Mouse (Mus musculus) myocyte (in vitro differentiated cells): ENCODE measurements around the gene Tanc1. TPM values are rescaled to one million over a fixed set of nuclear protein-coding genes. Genes with fewer than 3 reads are reported as not detected.

Experiments used
- H3K27me3 ChIP-seq: one replicate; pipeline ENCODE4 v1.6.1; 2011; ENCODE audit not compliant: control insufficient read depth, insufficient read depth, insufficient read length
- H3K36me3 ChIP-seq: one replicate; pipeline ENCODE4 v1.6.1; 2011; ENCODE audit not compliant: control insufficient read depth, insufficient read depth
- H3K4me2 ChIP-seq: one replicate; pipeline ENCODE4 v1.6.1; 2011; ENCODE audit warnings: low read depth, control low read depth
- H3K4me3 ChIP-seq: one replicate; pipeline ENCODE4 v1.5.1; 2011; ENCODE audit warnings: mild to moderate bottlenecking, control low read depth, moderate library complexity
- H3K79me2 ChIP-seq: one replicate; pipeline ENCODE4 v1.6.1; 2011; ENCODE audit not compliant: control insufficient read depth, insufficient read depth
- H3ac ChIP-seq: one replicate; pipeline ENCODE4 v1.6.1; 2011; ENCODE audit not compliant: control insufficient read depth, insufficient read length
- CEBPB ChIP-seq: IDR thresholded peaks from 2 replicates; pipeline ENCODE4 v1.6.1; 2011; ENCODE audit warnings: mild to moderate bottlenecking, moderate library complexity; ENCODE audit not compliant: poor library complexity, insufficient read depth, severe bottlenecking
- E2F4 ChIP-seq: IDR thresholded peaks from one replicate; pipeline ENCODE4 v1.6.1; 2011; ENCODE audit warnings: mild to moderate bottlenecking, control low read depth, moderate library complexity; ENCODE audit not compliant: insufficient read depth
- MAX ChIP-seq: IDR thresholded peaks from one replicate; pipeline ENCODE4 v1.6.1; 2011; ENCODE audit warnings: low read depth, mild to moderate bottlenecking, control low read depth
- MYOD1 ChIP-seq, 3 experiments: IDR thresholded peaks; one replicate each; pipeline ENCODE4 v1.6.1; 2011; ENCODE audit warnings: control low read depth in 2 of 3, low read depth in 2 of 3, mild to moderate bottlenecking in 2 of 3, moderate library complexity in 1 of 3; ENCODE audit not compliant: insufficient read length in 2 of 3, control insufficient read depth in 1 of 3
- MYOG ChIP-seq, 3 experiments: IDR thresholded peaks; one replicate each; pipeline ENCODE4 v1.6.1; 2011; ENCODE audit warnings: control low read depth in 2 of 3, low read depth in 2 of 3, mild to moderate bottlenecking in 2 of 3; ENCODE audit not compliant: insufficient read length in 2 of 3, control insufficient read depth in 1 of 3, insufficient read depth in 1 of 3
- POLR2A ChIP-seq: IDR thresholded peaks from one replicate; pipeline ENCODE4 v1.6.1; 2011; ENCODE audit warnings: low read depth, mild to moderate bottlenecking, control low read depth, moderate library complexity; ENCODE audit not compliant: insufficient read length
- POLR2AphosphoS2 ChIP-seq: IDR thresholded peaks from one replicate; pipeline ENCODE4 v1.6.1; 2011; ENCODE audit warnings: low read depth, control low read depth; ENCODE audit not compliant: insufficient read length
- REST ChIP-seq: IDR thresholded peaks from one replicate; pipeline ENCODE4 v1.6.1; 2011; ENCODE audit warnings: mild to moderate bottlenecking, control low read depth, moderate library complexity; ENCODE audit not compliant: insufficient read depth, insufficient read length
- SRF ChIP-seq: IDR thresholded peaks from one replicate; pipeline ENCODE4 v1.6.1; 2011; ENCODE audit warnings: low read depth; ENCODE audit not compliant: control insufficient read depth, insufficient read length
- TCF12 ChIP-seq: IDR thresholded peaks from one replicate; pipeline ENCODE4 v1.6.1; 2011; ENCODE audit warnings: mild to moderate bottlenecking, control low read depth; ENCODE audit not compliant: poor library complexity, insufficient read depth, severe bottlenecking
- TCF3 ChIP-seq: IDR thresholded peaks from one replicate; pipeline ENCODE4 v1.6.1; 2011; ENCODE audit warnings: low read depth, control low read depth; ENCODE audit not compliant: insufficient read length
- USF1 ChIP-seq: IDR thresholded peaks from one replicate; pipeline ENCODE4 v1.6.1; 2011; ENCODE audit warnings: low read depth, mild to moderate bottlenecking, control low read depth, moderate library complexity
- polyA plus RNA-seq: library from polyadenylated mRNA; unstranded; fragments of >200 nt; fragmentation: generic; extraction: Trizol; gene quantifications from one replicate; pipeline ENCODE4 v1.2.1, GENCODE M21; 2012; ENCODE audit warnings: missing spikeins

Gene Tanc1
- polyA plus RNA-seq, 1 experiment: 24.7 TPM

GRCm38 (mm10) chr2:59775148-59775547, 163.3 kb downstream of the Tanc1 start:
- Histone ChIP-seq H3ac (no peak overlapping the region), H3K79me2 (no peaks in the 10 kb centered on the region), H3K4me3 (no peak overlapping the region), H3K4me2 (no peak overlapping the region), H3K27me3 (no peaks in the 10 kb centered on the region), H3K36me3 (peaks cover 25% of the 10 kb centered on the region)
- TF ChIP-seq USF1 (no peak), SRF (no peak), POLR2A (no peak), REST (no peak), MYOD1 (IDR thresholded peaks at IDR 0.05; ENCODE audit: control insufficient read depth in 1 of 3, insufficient read length in 2 of 3, low read depth in 2 of 3) (no peak), MYOG (IDR thresholded peaks at IDR 0.05; ENCODE audit: control insufficient read depth in 1 of 3, insufficient read depth in 1 of 3, insufficient read length in 2 of 3, low read depth in 2 of 3) (no peak), CEBPB (no peak), POLR2AphosphoS2 (no peak)

GRCm38 (mm10) chr2:59775820-59776219, 164.0 kb downstream of the Tanc1 start:
- TF ChIP-seq USF1: no peak
- no peak for TF ChIP-seq POLR2AphosphoS2
- TF ChIP-seq MYOD1 (IDR thresholded peaks at IDR 0.05; ENCODE audit: control insufficient read depth in 1 of 3, insufficient read length in 2 of 3, low read depth in 2 of 3): no peak
- TF ChIP-seq REST: no peak
- TF ChIP-seq E2F4: no peak
- TF ChIP-seq CEBPB: no peak
- TF ChIP-seq TCF12: no peak
- no peak for TF ChIP-seq MAX
- no peak for TF ChIP-seq MYOG (IDR thresholded peaks at IDR 0.05; ENCODE audit: control insufficient read depth in 1 of 3, insufficient read depth in 1 of 3, insufficient read length in 2 of 3, low read depth in 2 of 3)
- TF ChIP-seq SRF: no peak
- no peak for TF ChIP-seq POLR2A
- no peak for TF ChIP-seq TCF3
- Histone ChIP-seq H3K4me3 (no peak overlapping the region), H3K79me2 (no peaks in the 10 kb centered on the region), H3K36me3 (peaks cover 25% of the 10 kb centered on the region), H3ac (no peak overlapping the region), H3K27me3 (no peaks in the 10 kb centered on the region), H3K4me2 (no peak overlapping the region)

- Histone ChIP-seq H3ac (no peak overlapping the region), H3K4me2 (no peak overlapping the region), H3K27me3 (no peaks in the 10 kb centered on the region), H3K36me3 (peaks cover 13% of the 10 kb centered on the region), H3K4me3 (no peak overlapping the region), H3K79me2 (no peaks in the 10 kb centered on the region)
- TF ChIP-seq MYOG (IDR thresholded peaks at IDR 0.05; ENCODE audit: control insufficient read depth in 1 of 3, insufficient read depth in 1 of 3, insufficient read length in 2 of 3, low read depth in 2 of 3) (no peak), TCF12 (no peak), POLR2A (no peak), SRF (no peak), REST (no peak), CEBPB (no peak), POLR2AphosphoS2 (no peak), USF1 (no peak), TCF3 (no peak), MAX (no peak), MYOD1 (IDR thresholded peaks at IDR 0.05; ENCODE audit: control insufficient read depth in 1 of 3, insufficient read length in 2 of 3, low read depth in 2 of 3) (no peak)
Observed at GRCm38 (mm10) chr2:59779355-59779754, 167.5 kb downstream of the Tanc1 start.

GRCm38 (mm10) chr2:59780240-59780639, 168.4 kb downstream of the Tanc1 start:
- no peak overlapping the region for H3ac ChIP-seq
- no peaks in the 10 kb centered on the region for H3K27me3 ChIP-seq
- H3K79me2 ChIP-seq: no peaks in the 10 kb centered on the region
- no peak for TF ChIP-seq POLR2AphosphoS2
- TF ChIP-seq MAX: no peak
- TF ChIP-seq CEBPB: no peak
- no peak for TF ChIP-seq E2F4
- no peak for TF ChIP-seq MYOG (IDR thresholded peaks at IDR 0.05; ENCODE audit: control insufficient read depth in 1 of 3, insufficient read depth in 1 of 3, insufficient read length in 2 of 3, low read depth in 2 of 3)
- TF ChIP-seq TCF3: no peak
- TF ChIP-seq REST: no peak
- no peak for TF ChIP-seq MYOD1 (IDR thresholded peaks at IDR 0.05; ENCODE audit: control insufficient read depth in 1 of 3, insufficient read length in 2 of 3, low read depth in 2 of 3)
- TF ChIP-seq USF1: no peak
- no peak for TF ChIP-seq POLR2A
- TF ChIP-seq TCF12: no peak
- TF ChIP-seq SRF: no peak
- peak overlapping the region; percentile 18 for H3K4me2 ChIP-seq
- H3K4me3 ChIP-seq: no peak overlapping the region
- peaks cover 11% of the 10 kb centered on the region for H3K36me3 ChIP-seq

GRCm38 (mm10) chr2:59783055-59783831, 171.4 kb downstream of the Tanc1 start:
- no peak overlapping the region for H3K4me3 ChIP-seq
- no peak for TF ChIP-seq TCF12
- no peak for TF ChIP-seq CEBPB
- peak in 1 of 3 experiments; percentile 48 for TF ChIP-seq MYOG (IDR thresholded peaks at IDR 0.05; ENCODE audit: control insufficient read depth in 1 of 3, insufficient read depth in 1 of 3, insufficient read length in 2 of 3, low read depth in 2 of 3)
- no peak for TF ChIP-seq POLR2AphosphoS2
- peak in 2 of 3 experiments; percentile 74 to 78 for TF ChIP-seq MYOD1 (IDR thresholded peaks at IDR 0.05; ENCODE audit: control insufficient read depth in 1 of 3, insufficient read length in 2 of 3, low read depth in 2 of 3)
- no peaks in the 10 kb centered on the region for H3K79me2 ChIP-seq
- no peaks in the 10 kb centered on the region for H3K27me3 ChIP-seq
- no peak overlapping the region for H3ac ChIP-seq
- no peak overlapping the region for H3K4me2 ChIP-seq
- H3K36me3 ChIP-seq: peaks cover 11% of the 10 kb centered on the region
